Mouse (Mus musculus) liver, embryonic 16.5 days (tissue): ENCODE results near the gene Fat3. TPM values are rescaled to one million over a fixed set of nuclear protein-coding genes. Genes with fewer than 3 reads are reported as not detected.

ENCODE experiments used
- ATAC-seq: fragments of 200-750 bp; cut with Nextera tagmentation; 2 replicates; pipeline ENCODE4 v1.8.0; 2017; ENCODE audit warnings: low read depth, mild to moderate bottlenecking, moderate number of reproducible peaks, moderate library complexity
- H3K27ac ChIP-seq: fragments of 300-500 bp; sonication (generic); 2 replicates; pipeline ENCODE4 v1.5.1; 2014; ENCODE audit warnings: mild to moderate bottlenecking, low read length
- H3K27me3 ChIP-seq: fragments of 300-500 bp; sonication (generic); 2 replicates; pipeline ENCODE4 v1.6.1; 2014; ENCODE audit warnings: low read depth, low read length, mixed read lengths; ENCODE audit not compliant: control insufficient read depth, insufficient read depth
- H3K36me3 ChIP-seq: fragments of 300-500 bp; sonication (generic); 2 replicates; pipeline ENCODE4 v1.6.1; 2014; ENCODE audit warnings: mild to moderate bottlenecking; ENCODE audit not compliant: control insufficient read depth, insufficient read depth
- H3K4me1 ChIP-seq: fragments of 300-500 bp; sonication (generic); 2 replicates; pipeline ENCODE4 v1.6.1; 2014; ENCODE audit warnings: low read depth, low read length, mixed read lengths; ENCODE audit not compliant: control insufficient read depth
- H3K4me2 ChIP-seq: fragments of 300-500 bp; sonication (generic); 2 replicates; pipeline ENCODE4 v1.6.1; 2014; ENCODE audit warnings: low read depth, low read length, mixed read lengths
- H3K4me3 ChIP-seq: fragments of 300-500 bp; sonication (generic); 2 replicates; pipeline ENCODE4 v1.5.1; 2014; ENCODE audit warnings: low read depth, mild to moderate bottlenecking, low read length
- H3K9ac ChIP-seq: fragments of 300-500 bp; sonication (generic); 2 replicates; pipeline ENCODE4 v1.6.1; 2014; ENCODE audit warnings: low read depth, low read length
- H3K9me3 ChIP-seq: fragments of 300-500 bp; sonication (generic); replicated peaks from 2 replicates; pipeline ENCODE4 v1.6.1; 2016; ENCODE audit warnings: low read length; ENCODE audit not compliant: control insufficient read depth
- WGBS: fragments of 180-500 bp; shearing (Covaris S2); extraction: QIAGEN DNeasy Blood & Tissue Kit; methylation state at CpG from one replicate; pipeline ENCODE4 v1.1.7; 2014; ENCODE audit not compliant: insufficient replicate concordance; 5-methylcytosine and 5-hydroxymethylcytosine counted together
- polyA plus RNA-seq: library from polyadenylated mRNA; unstranded; fragments of >200 nt; fragmentation: Nextera tagmentation; extraction: Ambion mirVana; gene quantifications from 2 replicates; pipeline ENCODE4 v1.2.1, GENCODE M21; 2015

The Fat3 gene
- polyA plus RNA-seq, 1 experiment from 2014 or later, result 0.06 TPM

DNA sequence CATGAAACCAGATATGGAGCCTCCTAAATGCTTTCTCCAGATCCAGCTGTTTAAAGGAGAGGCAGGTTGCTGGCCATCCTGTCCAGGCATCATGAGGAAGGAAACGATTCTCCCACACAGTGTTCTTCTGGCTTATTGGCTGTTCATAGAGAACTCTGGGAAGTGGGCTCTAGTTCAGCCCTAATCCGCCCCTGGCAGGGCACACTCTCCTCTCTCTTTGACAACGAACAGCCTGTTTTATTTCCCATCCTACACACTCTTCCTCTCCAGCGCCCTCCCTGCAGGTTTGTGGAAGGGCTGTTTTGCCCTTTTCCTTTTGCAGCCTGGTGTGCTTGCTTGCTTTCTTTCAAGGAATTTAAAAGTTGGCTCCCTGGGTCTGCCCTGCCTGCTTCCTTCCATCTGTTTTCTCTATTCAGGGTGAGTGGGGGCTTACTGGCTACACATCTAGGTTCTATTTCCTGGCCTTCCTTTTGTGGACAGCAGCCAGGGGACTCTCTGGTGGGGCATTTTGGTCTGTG lies 472.6 kb downstream of the Fat3 start:
- Histone ChIP-seq H3K36me3 (no peaks in the 10 kb centered on the region), H3K4me1 (no peaks in the 10 kb centered on the region), H3K4me2 (no peak overlapping the region), H3K9ac (no peak overlapping the region), H3K4me3 (no peak overlapping the region), H3K9me3 (no peaks in the 10 kb centered on the region), H3K27ac (no peak overlapping the region), H3K27me3 (no peaks in the 10 kb centered on the region)
- 46% methylated on average over 4 of the region's 4 CpGs for WGBS
- ATAC-seq, result no peak

DNA sequence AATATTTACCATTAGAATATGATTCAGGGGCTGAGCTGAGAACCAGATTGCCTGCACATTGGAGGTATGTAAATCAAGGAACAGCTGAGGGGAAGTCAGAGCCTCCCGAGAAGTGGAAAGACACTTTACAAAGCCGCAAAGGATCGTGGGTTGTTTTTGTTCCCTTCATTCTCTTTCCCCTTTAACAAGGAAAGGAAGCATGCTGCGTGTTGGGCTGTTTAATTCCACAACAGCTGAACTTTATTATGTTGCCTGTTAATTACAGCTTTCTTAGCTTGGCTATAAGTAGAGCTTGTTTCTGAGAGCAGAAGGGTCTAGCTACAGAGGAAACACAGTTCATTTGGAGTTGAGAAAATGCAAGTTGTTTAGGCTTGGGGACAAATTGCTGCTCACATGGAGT lies 475.0 kb downstream of the Fat3 start:
- Histone ChIP-seq H3K27ac (no peak overlapping the region), H3K4me1 (no peaks in the 10 kb centered on the region), H3K27me3 (no peaks in the 10 kb centered on the region), H3K4me2 (no peak overlapping the region), H3K9me3 (no peaks in the 10 kb centered on the region), H3K4me3 (no peak overlapping the region), H3K36me3 (no peaks in the 10 kb centered on the region), H3K9ac (no peak overlapping the region)
- no peak for ATAC-seq
- WGBS, result 44% methylated on average over 4 of the region's 4 CpGs

DNA sequence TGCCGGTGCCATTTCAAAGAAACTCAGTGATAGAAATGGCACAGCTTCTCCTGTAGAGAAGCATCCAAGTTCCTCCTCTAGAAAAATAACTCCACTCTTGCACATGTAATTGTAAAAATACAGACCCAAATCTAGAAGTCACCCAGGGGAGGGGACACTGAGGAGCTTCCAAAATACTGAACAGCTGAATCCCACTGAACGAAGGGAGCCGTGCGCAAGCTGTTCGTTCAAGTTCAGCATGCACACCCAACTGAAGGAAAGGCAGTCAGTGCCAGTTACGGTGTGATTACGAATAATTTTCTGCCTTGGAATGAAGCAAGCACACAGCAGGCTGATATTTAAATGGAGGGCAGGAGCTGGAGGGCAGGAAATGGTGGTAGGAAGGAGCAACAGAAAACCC lies 476.4 kb downstream of the Fat3 start:
- no peak overlapping the region for H3K4me3 ChIP-seq
- no peaks in the 10 kb centered on the region for H3K27me3 ChIP-seq
- H3K36me3 ChIP-seq, result no peaks in the 10 kb centered on the region
- no peaks in the 10 kb centered on the region for H3K9me3 ChIP-seq
- no peak for ATAC-seq
- H3K9ac ChIP-seq, result no peak overlapping the region
- 80% methylated on average over 7 of the region's 7 CpGs for WGBS
- no peaks in the 10 kb centered on the region for H3K4me1 ChIP-seq
- H3K4me2 ChIP-seq, result no peak overlapping the region
- H3K27ac ChIP-seq, result no peak overlapping the region

DNA sequence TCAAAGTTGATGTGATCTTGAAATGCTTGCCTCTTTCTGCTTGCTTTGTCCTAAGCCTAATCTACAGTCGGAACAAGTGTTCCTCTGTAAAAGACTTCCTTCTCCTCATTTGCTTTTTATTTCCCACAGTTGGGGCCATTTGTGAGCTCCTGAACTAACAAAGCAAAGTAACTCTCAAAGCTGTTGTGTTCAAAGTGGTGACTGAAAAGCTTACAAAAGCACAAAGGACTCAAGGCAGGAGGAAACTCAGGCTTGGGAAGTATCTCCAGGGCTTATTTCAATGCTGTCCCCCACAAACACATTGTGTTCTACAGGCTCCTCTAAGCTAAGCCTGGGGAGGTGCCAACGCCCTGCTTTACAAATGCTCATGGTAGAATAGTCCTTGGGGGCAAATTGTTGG lies 487.0 kb downstream of the Fat3 start:
- no peak for ATAC-seq
- no peak overlapping the region for H3K4me2 ChIP-seq
- H3K9ac ChIP-seq, result no peak overlapping the region
- H3K4me3 ChIP-seq, result no peak overlapping the region
- H3K9me3 ChIP-seq, result no peaks in the 10 kb centered on the region
- no peaks in the 10 kb centered on the region for H3K36me3 ChIP-seq
- 41% methylated on average over 2 of the region's 2 CpGs for WGBS
- H3K4me1 ChIP-seq, result no peaks in the 10 kb centered on the region
- no peak overlapping the region for H3K27ac ChIP-seq
- no peaks in the 10 kb centered on the region for H3K27me3 ChIP-seq

DNA sequence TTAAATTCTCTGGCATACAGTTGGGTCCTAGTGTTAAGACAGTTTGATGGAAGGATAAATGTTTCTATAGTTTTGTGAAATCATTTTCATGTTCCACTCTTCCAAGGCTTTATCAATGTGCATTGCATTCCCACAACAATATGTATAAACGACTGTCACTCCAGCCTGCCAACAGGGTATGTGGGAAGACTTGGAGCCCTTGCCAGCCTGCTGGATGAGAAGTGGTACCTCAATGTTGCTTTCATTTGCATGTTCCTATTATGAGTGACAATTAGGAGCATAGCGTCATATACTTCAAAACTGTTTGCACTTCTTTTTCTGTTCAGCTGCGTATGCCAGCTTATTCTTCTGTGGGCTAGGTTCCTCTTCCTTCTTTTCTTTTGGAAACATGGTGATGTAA lies 489.7 kb downstream of the Fat3 start:
- Histone ChIP-seq H3K9ac (no peak overlapping the region), H3K27ac (no peak overlapping the region), H3K4me2 (no peak overlapping the region), H3K36me3 (no peaks in the 10 kb centered on the region), H3K9me3 (no peaks in the 10 kb centered on the region), H3K4me1 (no peaks in the 10 kb centered on the region), H3K4me3 (no peak overlapping the region), H3K27me3 (no peaks in the 10 kb centered on the region)
- ATAC-seq, result no peak
- 75% methylated on average over 3 of the region's 3 CpGs for WGBS

DNA sequence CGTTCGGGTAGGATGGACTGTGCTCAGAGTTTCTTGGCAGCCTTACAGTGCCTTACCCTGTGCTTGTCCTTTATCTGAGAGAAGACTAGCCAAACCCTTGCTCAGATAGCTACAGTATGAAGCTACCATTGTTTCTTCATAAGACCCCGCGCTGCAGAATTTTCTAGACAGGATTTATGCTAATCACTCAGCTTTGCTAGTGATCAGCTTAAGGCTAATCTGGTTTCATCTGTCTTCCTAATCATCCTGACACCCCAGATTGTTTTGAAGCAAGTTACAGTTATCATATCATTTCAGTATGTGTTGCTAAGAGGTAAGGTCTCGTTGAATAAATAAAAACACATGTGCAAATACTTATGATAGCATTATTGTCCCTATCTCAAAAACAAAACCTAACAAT lies 493.6 kb downstream of the Fat3 start:
- no peak for ATAC-seq
- Histone ChIP-seq H3K9ac (no peak overlapping the region), H3K36me3 (no peaks in the 10 kb centered on the region), H3K4me3 (no peak overlapping the region), H3K9me3 (no peaks in the 10 kb centered on the region), H3K4me1 (no peaks in the 10 kb centered on the region), H3K27me3 (no peaks in the 10 kb centered on the region), H3K27ac (no peak overlapping the region), H3K4me2 (no peak overlapping the region)
- WGBS, result 67% methylated on average over 5 of the region's 5 CpGs

DNA sequence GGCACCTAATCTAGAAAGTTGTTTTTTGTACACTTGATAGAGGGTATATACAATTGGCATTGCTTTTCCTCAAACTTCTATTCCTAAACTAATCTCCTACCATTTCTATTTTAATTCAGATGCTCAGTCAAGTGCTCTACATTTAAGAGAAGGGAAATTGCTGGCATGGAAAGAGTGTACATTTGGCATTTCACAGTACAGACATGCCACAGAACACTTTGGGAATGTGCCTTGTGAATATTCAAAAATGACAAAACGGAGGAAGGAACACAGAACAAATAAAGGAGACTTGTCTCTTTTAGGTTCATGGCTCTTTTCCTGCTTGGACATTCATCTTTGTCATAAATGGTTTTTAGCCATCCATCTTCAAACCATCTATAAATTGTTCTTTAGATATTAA lies 498.1 kb downstream of the Fat3 start:
- no peak overlapping the region for H3K9ac ChIP-seq
- 94% methylated on average over 1 of the region's 1 CpGs for WGBS
- no peaks in the 10 kb centered on the region for H3K4me1 ChIP-seq
- H3K27me3 ChIP-seq, result no peaks in the 10 kb centered on the region
- ATAC-seq, result no peak
- no peaks in the 10 kb centered on the region for H3K36me3 ChIP-seq
- no peaks in the 10 kb centered on the region for H3K9me3 ChIP-seq
- H3K4me2 ChIP-seq, result no peak overlapping the region
- no peak overlapping the region for H3K27ac ChIP-seq
- no peak overlapping the region for H3K4me3 ChIP-seq

DNA sequence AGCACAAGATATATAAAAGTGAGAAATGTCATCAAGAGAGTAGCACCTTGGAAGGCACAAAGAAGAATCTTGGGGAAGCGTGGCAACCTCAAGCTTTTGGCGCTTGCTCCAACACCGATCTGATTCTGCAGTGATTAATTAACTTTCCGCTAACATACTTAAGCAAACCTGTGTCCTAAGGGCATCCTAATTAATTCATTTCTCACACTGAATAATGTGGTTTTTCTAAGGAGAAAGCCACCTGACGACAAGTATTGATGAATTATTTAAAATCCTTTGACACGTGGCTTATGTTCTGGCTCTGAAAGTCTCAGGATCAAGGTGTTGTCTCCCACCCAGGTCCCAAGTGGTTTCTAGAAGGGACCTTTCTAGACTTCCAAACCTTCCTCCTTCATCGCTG lies 506.3 kb downstream of the Fat3 start:
- 71% methylated on average over 7 of the region's 7 CpGs for WGBS
- Histone ChIP-seq H3K9me3 (no peaks in the 10 kb centered on the region), H3K4me1 (no peaks in the 10 kb centered on the region), H3K27me3 (no peaks in the 10 kb centered on the region), H3K9ac (no peak overlapping the region), H3K36me3 (no peaks in the 10 kb centered on the region), H3K4me2 (no peak overlapping the region), H3K4me3 (no peak overlapping the region), H3K27ac (no peak overlapping the region)
- ATAC-seq, result no peak

DNA sequence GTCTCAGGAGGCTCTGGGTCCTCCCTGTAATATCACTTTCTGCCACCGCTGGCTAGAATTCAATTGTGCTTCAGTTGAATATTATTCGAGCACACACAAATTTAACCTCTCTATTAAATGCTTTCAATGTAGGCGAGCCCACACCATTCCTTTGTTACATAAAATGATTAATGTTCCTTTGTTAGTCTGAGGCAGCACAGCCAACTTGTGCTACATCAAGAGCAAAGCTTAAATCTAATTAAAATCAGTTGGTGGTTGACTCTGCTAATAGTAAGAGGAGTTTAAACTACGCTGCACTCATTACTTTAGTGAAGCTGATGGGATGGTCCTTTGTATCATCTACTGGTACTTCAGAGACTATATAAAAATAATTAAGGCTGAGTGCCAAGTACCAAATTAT lies 506.9 kb downstream of the Fat3 start:
- 63% methylated on average over 4 of the region's 4 CpGs for WGBS
- Histone ChIP-seq H3K27ac (no peak overlapping the region), H3K9me3 (no peaks in the 10 kb centered on the region), H3K4me1 (no peaks in the 10 kb centered on the region), H3K4me2 (no peak overlapping the region), H3K27me3 (no peaks in the 10 kb centered on the region), H3K36me3 (no peaks in the 10 kb centered on the region), H3K9ac (no peak overlapping the region), H3K4me3 (no peak overlapping the region)
- no peak for ATAC-seq
